Mouse (Mus musculus): ENCODE data around the gene Fam83g.

- TF ChIP-seq CTCF (IDR thresholded peaks at IDR 0.05; ENCODE audit: borderline replicate concordance, extremely low read depth, insufficient read depth, insufficient read length) (no peak), POLR2A (IDR thresholded peaks at IDR 0.05; ENCODE audit: borderline replicate concordance, extremely low read depth, insufficient read depth, insufficient read length, poor library complexity, severe bottlenecking) (no peak)
Observed at GRCm38 (mm10) chr11:61705581-61705980, 21.7 kb downstream of the Fam83g start.
